Mouse (Mus musculus) stomach, embryonic 16.5 days (tissue): ENCODE measurements around the gene Rcsd1. TPM values are rescaled to one million over a fixed set of nuclear protein-coding genes. Genes with fewer than 3 reads are reported as not detected.

ENCODE experiments used
- ATAC-seq: fragments of 200-750 bp; cut with Nextera tagmentation; 2 replicates; pipeline ENCODE4 v1.8.0; 2017; ENCODE audit warnings: moderate number of reproducible peaks, moderate TSS enrichment; ENCODE audit not compliant: insufficient read depth, low FRiP score
- H3K27ac ChIP-seq: fragments of 300-500 bp; sonication (generic); 2 replicates; pipeline ENCODE4 v1.5.1; 2014; ENCODE audit warnings: low read length
- H3K27me3 ChIP-seq: fragments of 300-500 bp; sonication (generic); 2 replicates; pipeline ENCODE4 v1.6.1; 2014; ENCODE audit warnings: low read length, control low read depth, mixed read lengths; ENCODE audit not compliant: control insufficient read depth, insufficient read depth
- H3K36me3 ChIP-seq: fragments of 300-500 bp; sonication (generic); 2 replicates; pipeline ENCODE4 v1.6.1; 2014; ENCODE audit warnings: low read length; ENCODE audit not compliant: control insufficient read depth, insufficient read depth
- H3K4me1 ChIP-seq: fragments of 300-500 bp; sonication (generic); 2 replicates; pipeline ENCODE4 v1.6.1; 2014; ENCODE audit warnings: low read length, control low read depth, mixed read lengths; ENCODE audit not compliant: control insufficient read depth, insufficient read depth
- H3K4me2 ChIP-seq: fragments of 300-500 bp; sonication (generic); 2 replicates; pipeline ENCODE4 v1.6.1; 2014; ENCODE audit warnings: low read depth, low read length, mixed read lengths
- H3K4me3 ChIP-seq: fragments of 300-500 bp; sonication (generic); replicated peaks from 2 replicates; pipeline ENCODE4 v1.5.1; 2014; ENCODE audit warnings: mild to moderate bottlenecking, low read length
- H3K9ac ChIP-seq: fragments of 300-500 bp; sonication (generic); 2 replicates; pipeline ENCODE4 v1.6.1; 2014; ENCODE audit warnings: low read length
- H3K9me3 ChIP-seq: fragments of 300-500 bp; sonication (generic); replicated peaks from 2 replicates; pipeline ENCODE4 v1.6.1; 2016; ENCODE audit warnings: low read length, control low read depth; ENCODE audit not compliant: control insufficient read depth
- WGBS: fragments of 180-500 bp; shearing (Covaris S2); extraction: QIAGEN DNeasy Blood & Tissue Kit; methylation state at CpG from one replicate; pipeline ENCODE4 v1.1.7; 2014; 5-methylcytosine and 5-hydroxymethylcytosine counted together
- polyA plus RNA-seq: library from polyadenylated mRNA; unstranded; fragments of >200 nt; fragmentation: Nextera tagmentation; extraction: Ambion mirVana; gene quantifications from 2 replicates; pipeline ENCODE4 v1.2.1, GENCODE M21; 2015

Rcsd1 gene
- polyA plus RNA-seq, 1 experiment from 2014 or later = 44.4 TPM

DNA sequence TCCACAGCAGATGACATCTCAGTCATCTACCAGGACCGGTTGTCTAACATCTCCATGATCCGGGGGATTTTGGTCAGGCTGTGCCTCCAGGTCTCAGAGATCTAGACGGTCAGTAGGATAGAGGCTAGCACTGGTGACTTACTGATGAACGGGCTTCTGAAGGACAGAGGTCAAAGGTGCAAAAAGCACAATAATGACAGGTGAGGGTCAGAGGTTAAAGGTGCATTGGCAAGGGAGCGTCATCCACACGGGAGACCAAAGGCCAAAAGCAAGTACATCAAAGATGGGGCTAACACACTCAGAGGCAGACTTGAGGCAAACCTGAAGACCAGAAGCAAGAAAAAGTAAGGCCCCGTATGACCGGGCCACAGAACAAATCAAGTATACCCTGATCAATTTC lies 73.3 kb downstream of the Rcsd1 start:
- no peaks in the 10 kb centered on the region for H3K27me3 ChIP-seq
- 75% methylated on average over 8 of the region's 8 CpGs for WGBS
- no peaks in the 10 kb centered on the region for H3K9me3 ChIP-seq
- H3K27ac ChIP-seq = no peak overlapping the region
- H3K4me1 ChIP-seq = peaks cover 17% of the 10 kb centered on the region
- no peak for ATAC-seq
- H3K4me3 ChIP-seq = no peak overlapping the region
- H3K36me3 ChIP-seq = no peaks in the 10 kb centered on the region
- no peak overlapping the region for H3K4me2 ChIP-seq
- H3K9ac ChIP-seq = no peak overlapping the region

DNA sequence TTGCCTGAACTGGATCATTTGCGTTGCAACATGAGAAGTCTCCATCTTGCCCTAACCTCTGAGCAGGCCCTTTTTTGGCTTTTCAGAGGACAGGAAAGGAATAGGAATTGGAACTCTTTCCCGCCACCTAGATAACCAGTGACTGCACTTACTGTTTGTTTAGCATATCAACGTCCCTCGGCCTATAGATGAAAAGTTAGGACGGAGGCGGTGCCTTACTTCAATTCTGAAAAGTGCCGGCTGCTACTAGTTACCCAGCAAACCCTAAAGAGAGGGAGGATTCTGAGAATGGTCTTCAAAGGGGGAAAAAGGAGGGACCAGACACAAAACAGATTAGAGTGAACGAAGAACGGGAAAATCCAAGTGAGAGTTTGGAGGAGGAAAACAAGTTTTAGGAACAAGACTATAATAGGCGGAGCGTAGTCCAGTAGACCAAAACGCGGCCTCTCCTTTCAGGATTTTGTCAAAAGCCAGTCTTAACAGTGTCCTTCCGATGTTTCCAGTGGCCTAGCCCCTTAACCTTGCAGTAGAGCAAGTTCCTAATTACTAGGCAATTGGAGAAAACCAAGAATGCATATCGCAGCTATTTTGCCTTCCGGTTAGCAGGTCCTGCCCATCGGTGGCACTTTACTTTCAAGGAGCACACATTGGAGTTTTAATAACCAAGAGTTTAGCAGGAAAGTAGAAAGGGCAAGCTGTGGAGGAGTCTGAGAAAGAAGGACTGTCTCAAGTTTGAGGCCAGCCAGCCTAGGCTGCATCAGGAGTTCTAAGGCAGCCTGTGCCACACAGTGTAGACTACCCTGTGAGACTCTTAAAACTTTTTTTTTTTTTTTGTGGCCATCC lies 74.3 kb downstream of the Rcsd1 start:
- Histone ChIP-seq H3K36me3 (no peaks in the 10 kb centered on the region), H3K9ac (peak overlapping the region; percentile 70), H3K27ac (peak overlapping the region; percentile 91), H3K27me3 (no peaks in the 10 kb centered on the region), H3K4me1 (peaks cover 25% of the 10 kb centered on the region), H3K4me3 (peak overlapping the region; percentile 77), H3K9me3 (no peaks in the 10 kb centered on the region), H3K4me2 (peak overlapping the region; percentile 67)
- 0 out of 2 replicates have a peak, but pooled peaks have one; percentile 0 for ATAC-seq
- WGBS = 23% methylated on average over 17 of the region's 17 CpGs

DNA sequence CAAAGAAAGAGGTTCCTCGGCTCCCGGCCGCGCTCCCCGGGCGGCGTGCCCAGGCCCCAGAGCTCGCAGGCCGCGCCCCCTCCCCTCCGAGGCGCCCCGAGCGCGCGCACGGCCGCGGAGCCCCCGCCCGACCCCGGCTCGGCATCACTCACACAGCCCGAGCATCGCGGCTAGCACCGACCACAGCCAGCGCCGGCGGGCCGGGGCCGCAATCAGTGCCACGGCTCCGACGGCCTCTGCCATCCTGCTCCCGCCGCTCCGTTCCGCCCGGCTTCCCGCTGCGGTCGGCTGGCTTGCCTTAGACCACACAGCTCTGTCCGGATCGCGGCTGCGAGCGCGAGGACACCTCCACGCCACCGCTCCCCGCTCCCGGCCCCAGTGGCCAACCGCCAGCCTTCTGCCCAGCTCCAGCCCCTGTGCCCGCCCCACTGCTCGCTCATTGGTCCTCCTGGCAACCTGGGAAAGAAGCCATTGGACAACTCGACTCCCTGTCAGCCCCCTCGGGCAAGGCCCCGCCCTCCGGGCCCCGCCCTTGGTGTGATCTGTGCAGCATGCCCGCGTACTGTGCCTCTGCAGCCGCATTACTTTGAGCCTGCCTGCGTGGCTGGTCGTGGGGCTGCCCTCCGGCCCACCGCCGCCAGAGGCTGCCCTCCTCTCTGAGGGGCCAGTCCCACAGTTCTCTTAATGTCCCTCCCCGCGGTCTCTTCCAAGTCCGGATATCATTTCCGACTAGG lies 75.2 kb downstream of the Rcsd1 start, which contains the start of gene Mpzl1:
Mpzl1 (minus strand) TSS at position 388 of the 734 bp plus-strand sequence.
- peak; percentile 99 for ATAC-seq
- Histone ChIP-seq H3K4me2 (peak within 1 kb of the TSS; percentile 67), H3K9me3 (no peaks in the 10 kb centered on the region), H3K27ac (peak within 1 kb of the TSS; percentile 96), H3K4me1 (peaks cover 32% of the 10 kb centered on the region), H3K9ac (peak within 1 kb of the TSS; percentile 91), H3K27me3 (no peaks in the 10 kb centered on the region), H3K36me3 (no peaks in the 10 kb centered on the region), H3K4me3 (peak within 1 kb of the TSS; percentile 77)
- under 1% methylated on average over 73 of the region's 73 CpGs for WGBS

DNA sequence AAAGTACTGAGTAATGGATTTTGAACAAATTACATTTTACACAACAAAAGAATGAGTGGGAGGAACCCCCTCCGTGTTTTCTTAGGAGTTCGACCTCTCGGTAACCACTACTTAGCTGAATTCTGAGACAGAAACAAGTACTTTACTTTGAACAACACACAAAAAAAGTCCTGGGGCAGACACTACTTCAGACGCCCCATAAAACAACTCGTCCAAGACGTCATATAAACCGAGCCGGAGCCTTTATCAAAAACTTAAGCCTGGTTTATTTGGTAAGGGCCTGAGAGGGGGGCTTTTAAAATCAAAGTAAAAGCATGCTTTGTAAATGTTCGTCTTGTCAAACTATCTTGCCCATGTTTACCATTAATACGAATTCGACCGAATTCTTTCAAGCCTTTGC lies 76.2 kb downstream of the Rcsd1 start:
- Histone ChIP-seq H3K27me3 (no peaks in the 10 kb centered on the region), H3K9me3 (no peaks in the 10 kb centered on the region), H3K9ac (peak overlapping the region; percentile 91), H3K4me1 (peaks cover 32% of the 10 kb centered on the region), H3K27ac (peak overlapping the region; percentile 96; the same call in 1 of the 2 replicates), H3K36me3 (no peaks in the 10 kb centered on the region), H3K4me3 (peak overlapping the region; percentile 77), H3K4me2 (peak overlapping the region; percentile 67)
- no peak for ATAC-seq
- WGBS = 5% methylated on average over 12 of the region's 12 CpGs

DNA sequence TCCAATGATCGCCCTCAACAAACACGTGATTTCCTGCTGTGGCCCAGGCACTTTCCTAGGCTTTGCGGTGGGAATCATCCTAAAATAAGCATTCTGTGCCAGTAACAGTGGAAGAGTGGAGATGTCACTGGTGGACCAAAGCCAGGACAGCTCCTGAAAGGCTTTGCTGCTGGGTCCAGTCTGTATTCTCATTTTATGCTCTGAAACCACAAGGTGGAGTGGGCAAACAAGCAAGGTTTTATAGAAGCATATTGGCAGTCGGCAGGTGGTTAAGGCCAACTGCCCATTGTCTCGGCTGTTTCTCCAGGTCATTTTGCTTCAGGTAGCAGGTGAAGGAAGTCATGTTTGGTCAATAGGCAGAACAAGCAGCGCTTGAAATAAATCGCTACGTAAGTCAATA lies 78.4 kb downstream of the Rcsd1 start:
- H3K9ac ChIP-seq = peak overlapping the region; percentile 29; the same call in 1 of the 2 replicates
- H3K27ac ChIP-seq = peak overlapping the region; percentile 63
- no peak for ATAC-seq
- H3K9me3 ChIP-seq = no peaks in the 10 kb centered on the region
- no peaks in the 10 kb centered on the region for H3K36me3 ChIP-seq
- H3K4me2 ChIP-seq = peak overlapping the region; percentile 32; the same call in 1 of the 2 replicates
- H3K27me3 ChIP-seq = no peaks in the 10 kb centered on the region
- peaks cover 37% of the 10 kb centered on the region for H3K4me1 ChIP-seq
- 59% methylated on average over 8 of the region's 8 CpGs for WGBS
- no peak overlapping the region for H3K4me3 ChIP-seq

DNA sequence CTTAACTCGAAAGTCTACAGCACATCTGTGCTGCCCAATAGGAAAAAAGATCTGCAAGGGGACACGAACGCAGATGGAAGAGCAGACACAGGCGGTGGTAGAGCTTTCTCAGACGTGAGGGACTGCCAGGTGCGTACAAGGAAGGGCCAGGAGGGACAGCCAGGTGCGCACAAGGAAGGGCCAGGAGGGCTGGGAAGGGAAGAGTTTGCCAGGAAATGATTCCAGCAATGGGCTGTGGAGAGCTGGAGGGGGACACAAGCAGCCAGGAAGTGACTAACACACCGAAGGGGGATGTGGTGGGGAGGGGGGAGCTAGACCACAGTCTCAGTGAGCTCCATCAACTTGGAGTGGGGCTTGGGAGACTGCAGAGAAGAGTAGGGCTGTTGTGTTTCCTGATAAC lies 79.6 kb downstream of the Rcsd1 start:
- Histone ChIP-seq H3K27ac (peak overlapping the region; percentile 68), H3K4me2 (no peak overlapping the region), H3K9ac (peak overlapping the region; percentile 4; the same call in 1 of the 2 replicates), H3K4me3 (no peak overlapping the region), H3K36me3 (no peaks in the 10 kb centered on the region), H3K27me3 (no peaks in the 10 kb centered on the region), H3K9me3 (no peaks in the 10 kb centered on the region), H3K4me1 (peaks cover 34% of the 10 kb centered on the region)
- ATAC-seq = no peak
- 27% methylated on average over 8 of the region's 8 CpGs for WGBS

DNA sequence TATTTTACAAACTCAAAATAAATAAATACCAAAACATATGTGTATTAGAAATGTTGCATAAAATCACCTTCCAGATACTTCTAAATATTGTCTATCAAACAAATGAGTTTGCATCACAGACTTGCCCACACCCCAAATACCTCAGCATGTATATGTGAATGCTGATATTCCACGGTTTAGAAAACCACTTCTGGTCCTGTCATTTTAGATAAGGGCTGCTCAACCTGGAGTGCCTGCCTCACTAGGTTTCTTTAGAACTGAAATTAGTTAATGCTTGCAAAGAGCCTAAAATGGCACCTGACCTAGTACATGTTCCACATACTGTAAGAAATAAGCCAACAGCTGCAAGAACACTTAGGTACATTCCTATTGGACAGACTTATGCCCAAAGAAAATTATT lies 81.0 kb downstream of the Rcsd1 start:
- WGBS = 74% methylated on average over 1 of the region's 1 CpGs
- Histone ChIP-seq H3K4me3 (no peak overlapping the region), H3K36me3 (no peaks in the 10 kb centered on the region), H3K27ac (no peak overlapping the region), H3K4me1 (peaks cover 34% of the 10 kb centered on the region), H3K27me3 (no peaks in the 10 kb centered on the region), H3K9ac (no peak overlapping the region), H3K9me3 (no peaks in the 10 kb centered on the region), H3K4me2 (no peak overlapping the region)
- no peak for ATAC-seq

DNA sequence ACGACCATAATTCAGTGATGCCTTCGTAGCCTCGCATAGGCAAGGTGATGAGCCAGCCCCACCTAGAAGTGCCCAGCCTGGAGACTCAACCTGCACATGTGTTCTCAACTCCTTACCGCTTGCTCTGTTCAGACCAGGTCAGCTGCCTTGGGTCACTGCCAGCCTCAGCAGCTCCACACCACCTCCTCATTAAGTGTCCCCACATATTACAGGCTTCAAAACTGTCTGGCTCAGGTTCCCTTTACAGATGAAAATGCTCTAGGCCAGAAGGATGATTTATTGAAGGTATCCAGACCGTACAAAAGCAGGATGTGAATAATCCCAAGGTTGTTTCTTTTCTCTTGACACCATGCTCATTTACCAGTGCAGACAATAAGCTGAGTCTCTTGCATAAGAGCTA lies 83.7 kb downstream of the Rcsd1 start:
- no peak for ATAC-seq
- Histone ChIP-seq H3K9ac (no peak overlapping the region), H3K27ac (peak overlapping the region; percentile 1; the same call in 1 of the 2 replicates), H3K4me2 (no peak overlapping the region), H3K4me3 (no peak overlapping the region), H3K9me3 (no peaks in the 10 kb centered on the region), H3K36me3 (no peaks in the 10 kb centered on the region), H3K27me3 (no peaks in the 10 kb centered on the region), H3K4me1 (peaks cover 21% of the 10 kb centered on the region)
- 68% methylated on average over 5 of the region's 5 CpGs for WGBS

DNA sequence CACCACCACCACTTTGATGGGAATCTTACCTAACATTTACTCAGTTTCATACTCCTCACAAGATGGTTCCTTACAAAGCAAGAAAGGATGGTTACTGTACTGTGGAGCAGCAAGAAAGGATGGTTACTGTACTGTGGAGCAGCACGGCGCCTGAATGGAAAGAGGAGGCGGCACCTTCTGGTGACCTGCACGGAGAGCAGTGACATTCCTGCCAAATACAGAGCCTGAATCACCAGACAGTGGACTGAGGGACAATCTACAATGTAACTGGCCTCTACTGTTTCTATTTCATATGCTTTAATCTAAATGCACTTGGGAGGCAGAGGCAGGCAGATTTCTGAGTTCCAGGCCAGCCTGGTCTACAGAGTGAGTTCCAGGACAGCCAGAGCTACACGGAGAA lies 84.5 kb downstream of the Rcsd1 start:
- Histone ChIP-seq H3K27ac (no peak overlapping the region), H3K4me1 (peaks cover 18% of the 10 kb centered on the region), H3K9ac (no peak overlapping the region), H3K4me2 (no peak overlapping the region), H3K9me3 (no peaks in the 10 kb centered on the region), H3K36me3 (no peaks in the 10 kb centered on the region; the same call in 1 of the 2 replicates), H3K4me3 (no peak overlapping the region), H3K27me3 (no peaks in the 10 kb centered on the region)
- WGBS = 79% methylated on average over 5 of the region's 5 CpGs
- ATAC-seq = no peak
